Mouse (Mus musculus): ENCODE measurements at regions not wholly inside any gene's neighbourhood (a gene's known extent, or its start where the extent isn't known, plus 50 kb on each side); places are given as distances from the start of the nearest gene placed in this dataset.

DNA sequence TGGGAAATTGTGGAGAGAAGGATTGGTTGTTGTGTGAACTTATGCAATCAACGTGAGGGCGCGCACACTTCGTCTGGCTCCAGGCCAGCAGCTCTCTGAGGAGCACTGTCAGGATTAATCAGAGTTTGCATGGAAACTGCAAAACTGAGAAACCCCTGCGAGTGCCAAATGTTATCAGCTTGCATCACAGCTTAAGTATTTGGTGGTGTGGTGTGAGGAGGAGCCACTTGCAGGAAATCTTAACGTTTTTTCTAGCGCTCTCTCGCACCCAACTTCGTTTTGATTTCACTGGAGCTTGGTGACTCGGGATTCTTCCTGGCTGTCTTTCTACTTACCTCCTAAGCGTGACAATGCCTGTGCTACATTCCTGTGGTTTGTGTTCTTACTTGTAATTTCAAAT is 261.9 kb downstream of the Hhipl2 start:
- ATAC-seq (replicated peaks; ENCODE audit: insufficient number of reproducible peaks, low FRiP score, low TSS enrichment, poor library complexity, severe bottlenecking) = no peak

DNA sequence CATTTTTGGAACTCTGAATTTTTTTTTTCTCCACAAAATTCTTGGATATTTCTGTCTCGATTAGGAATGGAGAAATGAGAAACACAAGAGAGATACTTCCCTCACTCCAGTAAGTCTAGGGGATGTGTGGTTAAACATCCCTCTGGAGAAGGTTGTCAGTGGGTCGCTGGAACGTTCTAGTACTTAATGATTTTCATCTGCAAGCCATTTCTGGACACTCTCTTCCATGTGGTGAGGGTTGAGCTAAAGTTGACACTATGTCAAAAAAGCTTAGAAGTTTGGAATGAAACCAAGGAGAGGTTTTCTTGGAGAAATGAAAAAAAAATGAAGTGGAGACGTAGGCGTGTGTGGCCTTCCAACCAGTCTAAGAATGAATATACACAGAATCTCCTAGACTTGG is 268.0 kb downstream of the Hhipl2 start:
- no peak for ATAC-seq (replicated peaks; ENCODE audit: insufficient number of reproducible peaks, low FRiP score, low TSS enrichment, poor library complexity, severe bottlenecking)

DNA sequence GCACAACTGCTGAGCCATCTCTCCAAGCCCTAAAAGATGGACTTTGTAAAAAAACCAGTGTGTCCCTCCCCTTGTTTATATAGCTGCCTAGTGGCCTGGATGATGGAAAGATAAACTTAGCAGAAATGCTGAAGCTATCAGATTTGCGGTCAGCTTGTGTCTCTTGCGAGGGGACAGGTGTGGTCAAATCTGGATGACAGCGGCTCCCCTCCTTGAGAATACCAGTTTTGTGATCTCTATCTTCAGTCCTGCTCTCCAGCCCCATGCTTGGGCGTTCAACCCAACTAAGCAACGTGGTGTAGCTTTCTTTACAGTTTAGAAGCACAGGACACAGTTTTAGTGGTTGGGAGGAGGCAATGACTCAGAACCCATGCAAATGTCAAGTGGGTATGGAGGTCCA is 274.7 kb downstream of the Hhipl2 start:
- ATAC-seq (replicated peaks; ENCODE audit: insufficient number of reproducible peaks, low FRiP score, low TSS enrichment, poor library complexity, severe bottlenecking) = no peak

DNA sequence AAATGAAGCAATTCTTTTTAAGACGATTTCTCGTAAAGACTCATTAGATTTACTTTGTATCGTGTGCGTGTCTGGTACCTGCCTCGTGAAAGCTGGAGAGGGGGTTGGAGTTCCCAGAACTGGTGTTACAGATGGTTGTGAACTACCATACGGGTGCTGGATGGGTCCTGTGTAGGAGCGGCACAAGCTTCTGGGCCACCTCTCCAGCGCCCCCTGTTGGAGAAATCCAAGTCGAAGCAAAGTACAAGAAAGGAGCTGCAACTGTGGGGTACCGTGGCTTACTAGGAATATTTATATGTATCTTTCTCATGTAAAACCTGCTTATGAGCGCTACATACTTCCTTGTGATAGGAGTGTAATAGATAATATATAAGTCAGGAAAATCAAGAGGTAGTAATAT is 281.3 kb downstream of the Hhipl2 start:
- ATAC-seq (replicated peaks; ENCODE audit: insufficient number of reproducible peaks, low FRiP score, low TSS enrichment, poor library complexity, severe bottlenecking) = no peak

DNA sequence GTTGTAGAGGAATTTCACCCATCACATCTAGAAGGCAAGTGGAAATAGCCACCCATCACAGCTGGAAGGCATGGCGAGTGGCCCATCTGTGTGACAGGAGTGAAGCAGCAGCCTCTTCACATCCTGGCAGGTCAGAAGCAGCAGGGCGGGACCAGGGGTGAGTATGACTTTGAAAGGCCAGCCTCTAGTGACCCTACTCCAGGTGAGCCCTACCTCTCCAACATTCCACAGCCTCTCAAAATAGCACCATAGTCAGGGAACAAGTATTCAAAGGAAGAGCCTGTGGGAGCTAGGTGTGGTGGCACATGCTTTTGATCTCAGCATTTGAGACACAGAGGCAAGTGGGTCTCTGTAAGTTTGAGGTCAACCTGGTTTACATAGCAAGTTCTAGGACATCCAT is 284.9 kb downstream of the Hhipl2 start:
- ATAC-seq (replicated peaks; ENCODE audit: insufficient number of reproducible peaks, low FRiP score, low TSS enrichment, poor library complexity, severe bottlenecking) = no peak

DNA sequence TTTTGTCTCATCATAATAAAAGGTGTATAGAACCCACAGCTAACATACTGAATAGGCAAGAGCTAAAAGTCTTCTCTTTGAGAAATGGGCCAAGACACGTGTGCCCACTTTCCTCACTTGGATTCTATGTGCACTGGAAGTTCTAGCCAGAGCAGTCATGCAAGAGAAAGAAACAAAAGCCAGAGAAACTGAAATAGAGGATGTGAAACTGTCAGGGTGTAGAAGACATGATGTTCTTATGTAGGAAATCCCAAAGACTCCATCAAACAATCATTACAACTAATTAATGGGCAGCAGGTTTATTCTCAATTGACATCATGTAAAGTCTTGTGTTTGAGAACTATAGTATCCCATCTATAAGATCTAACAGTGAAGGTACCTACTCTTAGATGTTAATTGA is 294.9 kb downstream of the Hhipl2 start:
- ATAC-seq (replicated peaks; ENCODE audit: insufficient number of reproducible peaks, low FRiP score, low TSS enrichment, poor library complexity, severe bottlenecking) = no peak

DNA sequence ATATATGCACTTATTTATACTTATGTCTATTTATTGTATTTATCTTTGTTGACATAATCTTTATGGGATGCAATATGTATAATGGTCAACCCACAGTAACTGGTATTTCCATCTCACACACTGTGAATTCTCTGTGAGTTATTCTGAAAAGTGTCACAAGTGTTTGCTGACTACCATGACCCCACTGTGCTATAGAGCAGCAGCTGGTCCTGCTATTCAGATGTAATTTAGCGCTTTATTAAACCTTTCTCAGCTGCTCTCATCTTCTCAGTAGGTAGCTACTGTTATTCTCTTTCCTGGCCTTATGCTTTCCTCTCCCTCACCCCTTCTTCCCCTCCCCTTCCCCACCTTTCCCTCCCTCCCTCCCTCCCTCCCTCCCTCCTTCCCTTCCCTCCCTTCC is 296.0 kb upstream of the Dusp10 start:
- no peak for ATAC-seq (replicated peaks; ENCODE audit: insufficient number of reproducible peaks, low FRiP score, low TSS enrichment, poor library complexity, severe bottlenecking)

DNA sequence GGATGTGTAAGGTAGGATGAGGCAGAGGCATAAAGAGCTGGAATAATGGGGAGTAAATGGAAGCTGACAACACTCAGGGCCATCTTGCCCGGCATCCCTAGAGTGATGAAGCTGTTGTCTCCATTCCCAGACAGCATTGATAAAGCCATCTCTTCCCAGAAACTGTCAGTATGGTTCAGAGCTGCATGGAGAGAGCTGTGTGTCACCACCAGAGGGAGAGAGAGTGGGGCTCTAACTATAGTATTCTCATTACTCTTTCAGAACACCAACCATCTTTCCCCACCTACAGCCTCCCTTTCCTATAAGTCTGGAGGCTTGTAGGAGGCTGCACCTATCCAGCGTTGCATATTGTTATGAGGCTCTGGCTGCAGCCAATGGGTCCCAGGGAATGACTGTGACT is 264.0 kb upstream of the Dusp10 start:
- ATAC-seq (replicated peaks; ENCODE audit: insufficient number of reproducible peaks, low FRiP score, low TSS enrichment, poor library complexity, severe bottlenecking) = no peak

DNA sequence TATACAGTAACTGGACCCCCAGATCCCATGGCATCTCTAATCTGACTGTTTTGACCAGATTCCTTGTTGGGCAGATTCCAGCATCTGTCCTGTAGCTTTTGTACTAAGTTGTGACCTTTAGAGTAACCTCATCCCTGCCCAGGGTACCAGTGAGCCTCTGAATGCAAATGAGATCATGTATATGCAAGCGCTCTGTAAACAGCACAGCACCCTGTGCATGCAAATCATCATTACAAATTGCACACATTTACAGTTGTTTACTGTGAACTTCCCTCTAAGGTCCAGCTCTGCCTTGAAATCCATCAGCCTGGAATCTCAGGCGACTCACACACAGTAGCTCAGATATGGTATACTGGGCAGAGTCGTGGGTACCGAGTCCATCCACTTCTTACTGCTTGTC is 258.6 kb upstream of the Dusp10 start:
- no peak for ATAC-seq (replicated peaks; ENCODE audit: insufficient number of reproducible peaks, low FRiP score, low TSS enrichment, poor library complexity, severe bottlenecking)

- no peak for ATAC-seq (replicated peaks; ENCODE audit: insufficient number of reproducible peaks, low FRiP score, low TSS enrichment, poor library complexity, severe bottlenecking)
These were observed 256.4 kb upstream of the Dusp10 start for GRCm38 (mm10) chr1:183756716-183757115.

- ATAC-seq (replicated peaks; ENCODE audit: insufficient number of reproducible peaks, low FRiP score, low TSS enrichment, poor library complexity, severe bottlenecking) = no peak
These were observed 249.0 kb upstream of the Dusp10 start for GRCm38 (mm10) chr1:183763864-183764726.

GRCm38 (mm10) chr1:183772844-183773243 is 240.3 kb upstream of the Dusp10 start:
- no peak for ATAC-seq (replicated peaks; ENCODE audit: insufficient number of reproducible peaks, low FRiP score, low TSS enrichment, poor library complexity, severe bottlenecking)

DNA sequence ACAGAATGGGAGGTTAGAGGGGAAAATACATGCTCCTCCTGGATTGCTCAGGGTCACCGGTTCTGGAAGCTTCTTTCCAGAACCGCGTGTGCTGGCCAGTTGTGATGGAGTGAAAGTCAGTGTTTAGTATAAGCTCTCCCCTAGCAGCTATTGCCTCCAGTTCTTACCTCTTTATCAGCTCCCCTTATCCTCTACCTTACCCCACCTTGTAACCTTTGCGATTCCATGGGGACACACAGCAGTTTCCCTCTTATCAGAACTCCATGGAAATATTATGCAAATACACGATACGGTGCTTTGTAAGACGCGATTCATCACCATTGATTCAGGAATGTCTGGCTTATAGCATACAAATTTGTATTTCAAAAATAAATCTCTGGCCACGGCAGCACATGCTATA is 232.9 kb upstream of the Dusp10 start:
- ATAC-seq (replicated peaks; ENCODE audit: insufficient number of reproducible peaks, low FRiP score, low TSS enrichment, poor library complexity, severe bottlenecking) = no peak

DNA sequence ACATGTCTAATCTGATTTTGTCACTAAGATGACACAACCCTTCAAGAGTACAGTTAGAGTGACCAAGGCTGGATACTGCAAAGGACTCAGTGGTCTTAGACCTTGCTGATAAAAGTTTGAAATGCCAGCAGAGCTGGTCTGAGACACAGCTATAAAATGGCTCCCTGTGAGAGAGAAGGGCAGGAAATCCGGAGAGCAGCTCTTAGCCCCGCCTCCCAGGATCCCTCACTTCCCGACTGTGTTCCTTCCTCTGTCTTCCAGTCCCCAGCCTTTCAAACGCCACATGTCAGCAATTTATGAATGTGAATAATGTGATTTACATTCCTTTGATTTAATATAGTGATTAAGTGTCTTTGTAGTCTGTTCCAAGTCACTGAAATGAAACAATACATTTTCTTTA is 232.3 kb upstream of the Dusp10 start:
- no peak for ATAC-seq (replicated peaks; ENCODE audit: insufficient number of reproducible peaks, low FRiP score, low TSS enrichment, poor library complexity, severe bottlenecking)

- ATAC-seq (replicated peaks; ENCODE audit: insufficient number of reproducible peaks, low FRiP score, low TSS enrichment, poor library complexity, severe bottlenecking) = no peak
These were observed 229.5 kb upstream of the Dusp10 start for GRCm38 (mm10) chr1:183783440-183784130.

DNA sequence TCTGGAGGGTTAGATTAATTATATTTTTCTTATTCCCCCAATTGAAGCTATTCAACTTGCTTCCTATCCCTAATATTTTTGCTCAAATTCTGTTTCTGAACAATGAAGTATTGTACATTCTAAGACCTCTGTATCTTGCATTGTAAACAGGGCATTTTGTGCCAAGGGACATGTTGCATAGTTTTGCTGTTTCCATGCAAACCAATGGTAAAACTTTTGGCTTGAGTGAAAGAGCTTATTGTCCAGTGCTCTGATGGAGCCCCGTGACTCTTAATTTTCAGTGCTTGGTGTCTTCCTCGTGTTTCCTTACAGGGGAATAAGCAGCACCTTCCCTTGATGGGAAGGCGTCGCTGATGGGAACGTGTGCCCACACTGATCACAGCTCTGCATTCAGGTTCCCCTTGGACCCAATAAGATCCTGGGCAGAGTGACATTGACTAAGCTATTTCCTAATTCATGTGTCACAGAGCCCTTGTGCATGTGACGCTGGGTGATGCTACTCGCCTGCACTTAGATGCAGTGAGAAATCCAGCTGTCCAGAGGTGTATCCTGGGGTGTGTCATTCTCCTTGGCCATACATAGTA is 220.8 kb upstream of the Dusp10 start:
- no peak for ATAC-seq (replicated peaks; ENCODE audit: insufficient number of reproducible peaks, low FRiP score, low TSS enrichment, poor library complexity, severe bottlenecking)

DNA sequence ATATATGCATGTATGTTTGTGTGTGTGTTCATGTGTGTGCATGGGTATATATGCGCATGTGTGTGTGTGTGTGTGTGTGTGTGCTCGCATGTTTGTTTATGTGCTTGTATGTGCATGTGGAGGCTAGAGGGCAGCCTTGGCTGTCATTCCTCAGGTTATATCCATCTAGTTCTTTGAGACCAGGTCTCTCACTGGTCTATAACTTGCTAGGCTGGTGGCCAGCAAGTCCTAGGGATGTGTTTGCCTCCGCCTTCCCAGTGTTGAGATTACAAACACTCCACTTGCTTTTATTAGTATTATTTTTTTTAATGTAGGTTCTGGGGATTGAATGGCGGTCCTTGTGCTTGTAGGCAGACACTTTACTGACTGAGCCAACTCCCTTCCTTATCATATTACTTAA is 219.8 kb upstream of the Dusp10 start:
- ATAC-seq (replicated peaks; ENCODE audit: insufficient number of reproducible peaks, low FRiP score, low TSS enrichment, poor library complexity, severe bottlenecking) = no peak

GRCm38 (mm10) chr1:183793913-183794445 is 219.1 kb upstream of the Dusp10 start:
- ATAC-seq (replicated peaks; ENCODE audit: insufficient number of reproducible peaks, low FRiP score, low TSS enrichment, poor library complexity, severe bottlenecking) = no peak

GRCm38 (mm10) chr1:183802351-183802750 is 210.8 kb upstream of the Dusp10 start:
- ATAC-seq (replicated peaks; ENCODE audit: insufficient number of reproducible peaks, low FRiP score, low TSS enrichment, poor library complexity, severe bottlenecking) = peak; percentile 60

- peak; percentile 78 for ATAC-seq (replicated peaks; ENCODE audit: insufficient number of reproducible peaks, low FRiP score, low TSS enrichment, poor library complexity, severe bottlenecking)
These were observed 209.7 kb upstream of the Dusp10 start for GRCm38 (mm10) chr1:183803357-183803756.
